Mouse (Mus musculus) G1E-ER4 (cell line): Measurements from ENCODE around the gene 1700016C15Rik. TPM values are rescaled to one million over a fixed set of nuclear protein-coding genes. Genes with fewer than 3 reads are reported as not detected.

Experiments used
- GATA1 ChIP-seq: IDR thresholded peaks from one replicate; pipeline ENCODE4 v1.8.0; 2012; ENCODE audit warnings: low read length, inconsistent platforms
- polyA plus RNA-seq: library from polyadenylated mRNA; stranded (reverse); fragments of >175 nt; gene quantifications from 2 replicates; pipeline ENCODE4 v1.2.3, GENCODE M21; 2012

Gene 1700016C15Rik
- polyA plus RNA-seq, 1 experiment = not detected

GRCm38 (mm10) chr1:177744521-177745325 lies 15.1 kb downstream of the 1700016C15Rik start:
- TF ChIP-seq GATA1 = no peak

- no peak for TF ChIP-seq GATA1
These were observed 18.4 kb downstream of the 1700016C15Rik start for GRCm38 (mm10) chr1:177747869-177748540.

- no peak for TF ChIP-seq GATA1
These were observed 23.9 kb downstream of the 1700016C15Rik start for GRCm38 (mm10) chr1:177753496-177753895.

GRCm38 (mm10) chr1:177757249-177757648 lies 27.6 kb downstream of the 1700016C15Rik start:
- TF ChIP-seq GATA1 = no peak

GRCm38 (mm10) chr1:177768931-177769330 lies 39.3 kb downstream of the 1700016C15Rik start:
- TF ChIP-seq GATA1 = no peak

GRCm38 (mm10) chr1:177777397-177777796 lies 47.8 kb downstream of the 1700016C15Rik start:
- no peak for TF ChIP-seq GATA1

DNA sequence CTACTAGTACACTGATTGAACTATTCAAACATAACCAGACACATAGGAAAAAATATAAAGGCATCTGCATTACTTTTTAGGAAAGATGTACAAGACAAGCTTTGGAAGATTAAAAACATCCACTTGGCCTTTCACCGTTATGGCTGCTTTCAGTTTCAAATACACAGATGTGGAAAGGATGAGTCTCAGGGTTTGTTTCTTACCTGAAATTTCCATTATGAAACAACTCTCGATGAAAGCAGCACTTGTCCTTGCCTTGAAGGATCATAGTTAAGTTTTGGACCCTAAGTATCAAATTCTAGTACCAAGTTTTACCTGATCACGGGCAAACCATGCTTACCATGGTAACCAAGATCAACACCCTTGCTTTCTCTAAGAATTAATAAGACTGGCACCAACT lies 63.2 kb downstream of the 1700016C15Rik start:
- no peak for TF ChIP-seq GATA1

DNA sequence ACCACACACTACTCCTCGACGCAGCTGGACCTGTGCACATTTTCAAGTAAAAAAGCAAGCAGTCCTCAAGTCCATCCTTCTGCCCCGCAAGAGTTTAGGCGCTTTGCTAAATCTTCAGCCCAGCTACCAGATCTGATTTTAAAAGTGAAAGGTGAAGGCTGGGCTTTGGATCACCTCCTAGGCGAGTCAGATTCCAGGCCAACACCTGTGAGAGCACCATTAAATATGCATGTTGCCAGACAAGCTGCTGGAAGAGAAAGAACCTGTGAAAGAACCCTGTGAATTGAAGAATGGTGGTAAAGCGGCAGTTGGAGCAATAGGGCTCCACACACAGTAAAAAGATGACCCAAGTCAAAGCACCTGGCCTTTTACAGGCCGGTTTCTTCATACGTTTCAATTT lies 65.3 kb downstream of the 1700016C15Rik start:
- no peak for TF ChIP-seq GATA1

DNA sequence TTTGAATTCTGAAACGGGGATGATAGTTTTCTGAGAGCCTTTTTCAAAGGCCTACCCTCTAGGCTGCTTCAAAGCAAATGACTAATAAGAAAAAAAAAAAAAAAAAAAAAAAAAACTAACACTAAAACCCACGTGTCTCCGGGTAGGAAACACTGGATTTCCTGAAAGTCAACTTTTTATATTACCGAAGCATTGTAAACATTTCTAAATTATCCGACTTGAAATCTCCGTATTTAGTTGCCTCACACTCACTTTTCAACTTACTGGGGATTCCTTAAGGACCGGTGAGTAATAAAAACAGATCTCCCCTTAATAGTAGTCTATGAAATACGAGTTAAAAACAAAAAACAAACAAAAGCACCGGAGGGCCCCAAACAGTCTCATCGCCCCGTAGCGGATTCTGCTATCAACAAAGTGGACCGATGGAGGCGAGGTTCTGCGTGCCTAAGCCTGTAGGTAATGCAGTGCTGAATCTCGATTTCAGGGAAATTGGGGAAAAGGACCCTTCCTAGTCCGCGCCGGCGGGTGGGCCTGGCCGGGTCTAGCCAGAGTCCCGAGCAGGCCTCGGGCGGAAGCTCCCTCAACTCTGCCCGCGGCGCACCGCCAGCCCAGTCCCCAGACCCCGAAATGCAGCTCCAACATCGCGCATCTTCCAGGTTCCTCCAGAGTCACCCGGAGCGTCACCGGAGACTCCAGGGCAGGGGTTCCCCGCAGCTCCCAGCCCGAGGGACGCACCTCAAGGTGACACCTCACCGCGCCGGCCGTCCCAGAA lies 66.0 kb downstream of the 1700016C15Rik start:
- no peak for TF ChIP-seq GATA1

DNA sequence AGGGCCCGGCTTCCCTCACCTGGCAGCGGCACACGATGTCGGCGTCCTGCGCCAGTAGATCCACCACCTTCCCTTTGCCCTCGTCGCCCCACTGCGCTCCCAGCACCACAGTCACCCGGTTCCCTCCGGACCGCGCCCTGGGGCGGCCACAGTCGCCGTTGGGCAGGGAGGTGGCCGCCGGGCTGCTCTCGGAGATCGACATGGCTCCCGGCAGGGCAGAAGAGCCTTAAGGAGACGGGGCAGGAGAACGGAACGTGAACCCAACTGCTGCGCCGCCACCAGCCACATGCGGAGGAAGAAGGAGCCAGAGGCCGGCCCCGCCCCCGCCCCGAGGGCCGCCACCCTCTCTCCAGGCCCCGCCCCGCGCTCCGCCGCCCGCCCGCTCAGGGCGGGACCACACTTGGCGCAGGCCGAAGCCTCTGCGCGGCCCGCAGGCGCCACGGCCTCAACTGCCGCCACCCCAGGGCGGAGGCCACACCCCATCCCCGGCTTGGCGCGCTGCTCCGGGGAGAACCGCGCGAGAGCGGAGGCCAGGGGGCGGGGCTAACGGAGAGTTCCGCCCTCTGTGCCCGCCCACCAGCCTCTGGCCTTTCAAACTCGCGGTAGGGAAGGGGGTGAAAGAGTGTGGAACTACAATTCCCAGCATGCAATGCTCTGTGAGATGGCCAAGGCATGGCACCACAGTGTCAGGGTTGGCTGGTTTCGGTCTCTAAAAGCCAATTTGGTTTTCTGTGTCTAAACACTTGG lies 66.8 kb downstream of the 1700016C15Rik start, which contains the start of gene Adss:
Gene Adss (minus strand): TSS at position 319 of the 747 bp plus-strand sequence.
- no peak for TF ChIP-seq GATA1

GRCm38 (mm10) chr1:177797151-177797755 lies 67.6 kb downstream of the 1700016C15Rik start:
- TF ChIP-seq GATA1 = no peak

Other genes starting within 250 kb of the 1700016C15Rik start
- gene Adss, start 66.7 kb downstream of the 1700016C15Rik start, polyA plus RNA-seq = 35.4 and 43.4 TPM in 2 replicates